Mouse (Mus musculus) induced T-regulatory cell, adult 2 months (primary cell): ENCODE data around the gene Jpt1.
A peak's percentile ranks its signal among the peaks of the same experiment; 100 is the strongest.
"Not testable (repeated sequence)": the region's sequence is repeated elsewhere in the genome, so short reads cannot be mapped to it uniquely, and the experiment has no call there.

Experiments
- DNase-seq: peaks from one replicate; pipeline ENCODE4 v3.0.0-alpha.2; 2012; ENCODE audit warnings: low read depth

The Jpt1 gene

GRCm38 (mm10) chr11:115512407-115513183 is 1.6 kb downstream of the Jpt1 start:
- DNase-seq: peak; percentile 79

DNA sequence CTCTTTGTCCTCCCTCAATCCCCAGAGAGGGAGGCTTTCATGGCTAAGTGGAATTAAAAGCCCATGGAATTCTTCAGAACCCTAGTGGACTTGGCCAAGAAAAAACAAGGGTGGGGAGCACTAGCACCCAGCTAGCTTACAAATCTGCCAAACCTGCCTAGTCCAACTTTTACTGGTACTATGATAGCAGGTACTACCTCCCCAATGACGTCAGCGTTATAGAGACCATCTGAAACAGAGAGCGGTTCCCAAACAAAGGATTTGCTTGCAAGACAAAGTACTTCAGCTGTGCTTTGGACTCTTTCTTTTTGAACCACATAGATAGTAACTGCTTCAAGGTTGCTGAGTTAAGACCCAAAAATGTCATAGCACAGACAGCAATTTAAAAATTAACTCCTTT is 2.2 kb downstream of the Jpt1 start:
- peak; percentile 56 for DNase-seq

DNA sequence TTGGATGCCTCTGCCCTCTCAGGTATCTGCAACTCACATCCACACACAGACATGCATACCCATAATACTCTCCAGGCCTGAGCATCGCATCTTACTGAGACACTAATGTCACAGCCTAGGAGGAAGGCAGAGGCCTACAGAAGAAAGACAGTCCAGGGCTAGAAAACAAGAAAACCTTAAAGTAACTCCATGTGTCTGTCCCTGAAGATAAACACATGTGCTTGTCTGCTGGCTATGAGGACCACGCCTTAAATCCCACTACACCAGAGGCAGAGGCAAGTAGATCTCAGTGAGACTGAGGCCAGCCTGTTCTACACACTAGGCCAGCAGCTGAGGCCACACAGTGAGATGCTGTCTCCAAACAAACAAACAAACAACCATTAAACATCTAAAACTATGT is 3.1 kb downstream of the Jpt1 start:
- no peak for DNase-seq

GRCm38 (mm10) chr11:115510507-115510888 is 3.7 kb downstream of the Jpt1 start:
- no peak for DNase-seq

GRCm38 (mm10) chr11:115509773-115510506 is 4.2 kb downstream of the Jpt1 start:
- DNase-seq: peak; percentile 33

DNA sequence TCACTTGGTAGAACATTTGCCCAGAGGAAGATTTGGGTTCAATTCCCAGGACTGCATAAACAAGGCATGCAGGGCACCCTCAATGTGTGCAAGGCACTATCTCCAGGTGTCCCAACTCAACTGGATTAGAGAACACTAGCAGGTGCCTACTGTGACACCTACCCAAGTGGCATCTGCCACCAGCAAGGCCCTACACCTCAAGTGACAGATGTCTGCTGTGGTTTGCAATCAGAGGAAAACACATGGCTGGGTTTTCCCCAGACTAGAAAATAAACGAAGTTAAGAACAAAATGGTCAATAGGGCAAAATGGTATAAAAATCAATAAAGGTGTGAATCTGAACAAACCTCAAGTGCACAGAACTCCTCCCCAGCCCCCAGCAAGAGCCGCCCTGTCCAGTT is 6.1 kb downstream of the Jpt1 start:
- DNase-seq: peak; percentile 80

DNA sequence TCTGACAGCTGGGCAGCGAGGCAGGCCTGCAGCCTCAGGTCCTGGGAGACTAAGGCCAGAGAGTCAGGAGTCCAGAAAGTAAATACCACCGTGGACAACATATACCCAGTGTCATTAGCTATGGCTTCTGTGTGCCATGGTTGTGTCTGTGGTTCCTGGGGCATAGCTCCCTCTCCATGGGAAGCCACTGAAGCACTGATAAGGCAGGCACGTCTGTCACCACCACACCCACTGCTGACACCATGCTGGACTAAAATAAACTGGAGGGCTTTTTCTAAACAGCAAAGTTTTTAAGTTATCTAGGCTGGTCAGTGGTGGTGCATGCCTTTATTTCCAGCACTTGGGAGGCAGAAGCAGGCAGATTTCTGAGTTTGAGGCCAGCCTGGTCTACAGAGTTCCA is 7.6 kb downstream of the Jpt1 start:
- DNase-seq: no peak

DNA sequence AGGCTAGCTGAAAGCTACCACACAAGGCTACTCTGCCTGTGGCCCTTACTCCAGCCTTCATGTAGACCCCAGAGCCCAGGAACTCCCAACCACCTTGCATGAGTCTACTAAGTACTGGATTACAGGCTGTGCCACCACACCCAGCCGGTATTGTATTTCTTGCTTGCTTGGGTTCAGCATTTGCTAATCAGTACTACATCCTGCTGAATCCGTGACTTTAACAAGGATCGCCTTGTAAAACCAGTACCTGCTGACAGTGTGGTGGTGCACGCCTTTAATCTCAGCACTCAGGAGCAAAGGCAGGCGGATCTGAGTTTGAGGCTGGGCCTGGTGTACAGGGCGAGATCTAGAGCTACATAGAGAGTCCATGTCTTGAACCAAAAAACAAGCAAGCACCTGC is 11.6 kb downstream of the Jpt1 start:
- DNase-seq: no peak

GRCm38 (mm10) chr11:115496559-115496958 is 17.6 kb downstream of the Jpt1 start:
- DNase-seq: not testable (repeated sequence)

GRCm38 (mm10) chr11:115492387-115492786 is 21.8 kb downstream of the Jpt1 start:
- DNase-seq: no peak

GRCm38 (mm10) chr11:115491356-115492083 is 22.7 kb downstream of the Jpt1 start, which contains the start of gene Nt5c:
Gene Nt5c, minus strand, starts transcription at chr11:115491862.
- peak; percentile 93 for DNase-seq

DNA sequence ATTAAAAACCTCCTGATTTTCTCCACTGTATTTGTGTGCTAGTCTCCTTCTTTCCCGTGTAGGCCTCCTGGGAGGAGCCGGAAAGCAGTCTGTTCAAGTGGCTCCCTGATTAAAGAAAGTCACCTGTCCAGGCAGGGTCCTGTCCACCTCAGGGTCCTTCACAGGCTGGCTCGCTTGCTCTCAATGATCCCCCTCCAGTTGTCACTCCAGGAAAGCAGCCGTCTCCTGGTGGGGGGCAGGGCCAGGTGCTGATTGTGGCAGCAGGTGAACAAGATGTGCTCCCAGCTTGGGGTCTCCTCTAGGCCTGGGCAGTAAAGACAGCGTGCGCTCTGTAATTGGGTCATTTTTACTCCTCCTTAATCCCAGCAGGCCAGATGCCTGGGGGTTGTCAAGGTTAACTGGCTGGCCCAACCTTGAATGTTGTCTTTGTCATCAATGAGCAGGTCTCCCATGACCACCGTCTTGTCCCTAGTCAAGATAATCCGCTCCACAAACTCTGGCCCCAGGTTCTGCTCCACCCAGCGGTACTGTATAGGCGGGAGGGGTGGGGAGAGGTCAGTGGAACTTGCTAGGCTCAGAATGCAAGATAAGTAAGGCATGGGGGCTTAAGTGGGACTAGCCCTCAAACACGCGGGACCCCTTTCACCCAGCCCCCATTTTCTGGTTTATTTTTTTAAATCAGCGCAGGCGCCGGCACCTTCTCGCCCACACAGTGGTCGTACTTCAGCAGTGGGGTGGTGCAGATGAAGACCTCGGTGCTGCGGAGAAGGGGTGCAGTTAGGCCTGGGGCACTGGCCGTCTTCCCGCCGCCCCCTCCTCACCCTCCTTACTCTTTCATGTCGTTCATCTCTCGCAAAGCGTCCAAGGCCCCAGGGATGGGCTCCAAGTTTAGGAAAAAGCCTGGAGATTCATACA is 23.5 kb downstream of the Jpt1 start:
- DNase-seq: peak; percentile 25

GRCm38 (mm10) chr11:115488551-115489104 is 25.6 kb downstream of the Jpt1 start:
- DNase-seq: no peak

- DNase-seq: no peak
Measured at GRCm38 (mm10) chr11:115485155-115485554, 29.0 kb downstream of the Jpt1 start.

DNA sequence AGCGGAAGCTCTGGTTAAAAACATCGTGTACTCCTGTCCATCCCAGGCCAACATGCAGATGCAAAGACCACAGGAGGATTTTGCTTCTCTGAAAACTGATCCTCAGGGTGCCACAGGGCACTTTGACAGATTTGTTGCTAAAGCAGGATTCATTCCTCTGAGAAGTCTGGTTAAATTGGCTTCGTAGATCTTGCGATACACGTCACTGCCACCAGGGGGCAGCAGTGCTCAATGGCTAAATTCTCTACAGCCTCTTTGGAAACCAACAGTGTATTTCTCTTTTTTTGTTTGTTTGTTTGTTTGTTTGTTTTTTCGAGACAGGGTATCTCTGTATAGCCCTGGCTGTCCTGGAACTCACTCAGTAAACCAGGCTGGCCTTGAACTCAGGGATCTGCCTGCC is 30.5 kb downstream of the Jpt1 start:
- DNase-seq: peak; percentile 93

DNA sequence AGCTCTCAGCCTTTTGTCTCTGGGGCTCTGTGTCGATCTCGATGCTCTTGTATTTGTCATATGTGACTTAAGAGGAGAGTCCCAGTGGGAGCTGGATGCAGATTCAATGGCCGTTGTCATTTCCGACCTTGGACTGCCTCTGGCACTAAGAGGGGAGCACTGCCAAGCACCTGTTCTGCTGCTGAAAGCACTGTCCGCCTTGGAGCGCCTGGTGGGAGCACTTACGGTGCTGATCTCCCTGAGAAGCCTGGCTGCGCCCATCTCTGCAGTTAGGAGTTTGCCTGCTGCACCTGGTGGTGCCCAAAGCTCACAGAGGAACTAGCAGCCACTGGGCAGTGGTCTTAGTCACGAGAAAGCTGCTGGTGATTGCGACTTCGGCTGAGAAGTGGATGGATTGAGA is 30.9 kb downstream of the Jpt1 start:
- no peak for DNase-seq

GRCm38 (mm10) chr11:115481553-115482259 is 32.5 kb downstream of the Jpt1 start:
- peak; percentile 69 for DNase-seq

DNA sequence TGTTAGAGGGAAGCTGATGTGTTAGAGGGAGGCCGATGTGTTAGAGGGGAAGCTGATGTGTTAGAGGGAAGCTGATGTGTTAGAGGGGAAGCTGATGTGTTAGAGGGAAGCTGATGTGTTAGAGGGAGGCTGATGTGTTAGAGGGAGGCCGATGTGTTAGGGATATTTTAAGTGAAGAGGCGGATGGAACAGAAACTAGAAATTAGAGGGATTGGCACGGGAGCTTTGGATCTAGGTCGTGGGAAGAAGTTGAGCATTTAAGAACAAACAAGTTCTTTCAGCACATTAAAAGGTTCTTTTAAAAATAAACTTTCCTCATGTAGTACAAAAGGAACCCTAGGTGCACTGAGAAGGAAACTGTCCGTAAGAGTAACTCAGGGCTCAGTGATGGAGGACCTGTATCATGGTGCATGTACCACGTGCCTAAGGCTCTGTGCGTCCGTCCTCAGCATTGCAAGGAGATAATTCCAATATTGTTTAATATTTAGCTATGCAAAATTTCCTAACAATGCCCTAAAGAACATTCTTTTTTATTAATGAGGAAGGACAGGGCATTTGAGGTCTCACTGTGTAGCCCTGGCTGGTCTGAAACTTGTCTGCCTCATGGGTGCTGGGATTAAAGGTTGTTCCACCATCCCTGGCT is 35.8 kb downstream of the Jpt1 start:
- no peak for DNase-seq

DNA sequence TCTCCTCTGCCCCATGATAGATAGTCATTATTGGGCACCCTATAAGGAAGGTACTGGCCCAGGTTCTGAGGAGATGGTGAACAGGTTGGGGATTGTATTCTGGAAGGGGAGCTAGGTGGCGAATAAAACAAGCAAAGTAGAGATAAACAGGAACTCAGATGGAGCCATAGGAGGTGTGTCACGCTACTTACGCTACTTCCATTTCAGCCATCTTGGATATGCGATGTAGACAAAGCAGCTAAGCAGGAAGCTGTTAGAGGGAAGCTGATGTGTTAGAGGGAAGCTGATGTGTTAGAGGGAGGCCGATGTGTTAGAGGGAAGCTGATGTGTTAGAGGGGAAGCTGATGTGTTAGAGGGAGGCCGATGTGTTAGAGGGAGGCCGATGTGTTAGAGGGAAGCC is 36.8 kb downstream of the Jpt1 start:
- peak; percentile 78 for DNase-seq

DNA sequence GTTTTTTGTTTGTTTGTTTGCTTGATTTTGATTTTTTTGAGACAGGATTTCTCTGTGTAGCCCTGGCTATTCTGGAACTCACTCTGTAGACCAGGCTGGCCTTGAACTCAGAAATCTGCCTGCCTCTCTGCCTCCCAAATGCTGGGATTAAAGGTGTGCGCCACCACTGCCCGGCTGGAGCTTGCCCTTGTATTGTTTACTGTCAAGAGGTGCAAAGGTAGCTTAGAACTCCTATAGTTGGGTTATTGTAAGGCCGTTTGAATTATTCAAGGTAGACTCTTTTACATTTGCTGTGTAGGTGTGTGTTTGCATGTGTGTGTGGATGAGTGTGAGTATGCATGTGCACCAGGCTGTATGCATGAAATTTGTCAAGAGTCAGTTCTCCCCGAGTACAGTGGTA is 37.6 kb downstream of the Jpt1 start:
- DNase-seq: not testable (repeated sequence)
